In genomic region chr10:68759238-68759637, GRCm38 (mm10) we compare ENCODE assay signal across 9 mouse cellular contexts. TPM values are rescaled to one million over a fixed set of nuclear protein-coding genes. Genes with fewer than 3 reads are reported as not detected.
DNase-seq lines count a peak whose midpoint lies in the region; ATAC-seq and TF ChIP-seq lines count a peak whose summit lies in the region.
"Had no signal": no experiment of that assay in that cellular context is flagged by ENCODE, and none has a peak within 500 bp of the region (broad histone marks: within the 10 kb centered on the region; RNA-seq: fewer than 3 reads in every experiment).

No protein-coding gene starts in this region.

- H3K4me1 ChIP-seq in hindbrain, embryonic 11.5 days (replicated peaks; ENCODE audit: control insufficient read depth, insufficient read depth, low read length): no peaks in the 10 kb centered on the region
- H3K4me1 ChIP-seq in hindbrain, embryonic 16.5 days (ENCODE audit: control insufficient read depth, insufficient read depth, low read depth, low read length): no peaks in the 10 kb centered on the region
- H3K4me1 ChIP-seq in embryonic facial prominence, embryonic 10.5 days: peaks cover 14% of the 10 kb centered on the region
- H3K4me1 ChIP-seq in limb, embryonic 11.5 days (ENCODE audit: control insufficient read depth, insufficient read depth, low read length): no peaks in the 10 kb centered on the region
- H3K4me1 ChIP-seq in stomach, postnatal 0 days (replicated peaks; ENCODE audit: control insufficient read depth, insufficient read depth): no peaks in the 10 kb centered on the region

- TF ChIP-seq EP300 in stomach, postnatal 0 days (optimal IDR thresholded peaks at IDR 0.05): no peak

- WGBS in hindbrain, embryonic 11.5 days: 45% methylated on average over 5 of the region's 5 CpGs
- WGBS in hindbrain, embryonic 16.5 days: 53% methylated on average over 5 of the region's 5 CpGs
- WGBS in embryonic facial prominence, embryonic 10.5 days: 46% methylated on average over 5 of the region's 5 CpGs
- 28% methylated on average over 5 of the region's 5 CpGs for WGBS in limb, embryonic 11.5 days
- WGBS in stomach, postnatal 0 days: 51% methylated on average over 5 of the region's 5 CpGs

- H3K27ac ChIP-seq in hindbrain, embryonic 11.5 days (ENCODE audit: low read depth, low read length): 0 out of 2 replicates have a peak overlapping the region, but pooled peaks have one; percentile 13
- H3K27ac ChIP-seq in hindbrain, embryonic 16.5 days (ENCODE audit: low read depth, low read length): no peak overlapping the region
- peak overlapping the region; percentile 26; the same call in 1 of the 2 replicates for H3K27ac ChIP-seq in embryonic facial prominence, embryonic 10.5 days (replicated peaks)
- no peak overlapping the region for H3K27ac ChIP-seq in limb, embryonic 11.5 days (replicated peaks; ENCODE audit: low read depth, low read length)
- no peak overlapping the region for H3K27ac ChIP-seq in stomach, postnatal 0 days (replicated peaks)
- H3K27ac ChIP-seq: limb, embryonic 13.5 days had no signal

- peak; percentile 56 for TF ChIP-seq CTCF in stomach, postnatal 0 days (IDR thresholded peaks at IDR 0.05; ENCODE audit: low read depth)

- peak; percentile 66 for DNase-seq in hindbrain, embryonic 11.5 days (ENCODE audit: low spot score)
- peak; percentile 13 for DNase-seq in thymus, postnatal 4 days
- DNase-seq in thymus, postnatal 10 days (ENCODE audit: low spot score in 2 of 2): no peak
- peak; percentile 59 for DNase-seq in embryonic facial prominence, embryonic 10.5 days (ENCODE audit: low spot score)
- DNase-seq in limb, embryonic 11.5 days (ENCODE audit: low spot score): peak; percentile 64
- peak; percentile 15 for DNase-seq in stomach, postnatal 0 days (ENCODE audit: low spot score)
- DNase-seq in cerebellum, adult 18-20 months: no peak

- H3K4me3 ChIP-seq in hindbrain, embryonic 11.5 days (ENCODE audit: low read depth, low read length): no peak overlapping the region
- H3K4me3 ChIP-seq in hindbrain, embryonic 16.5 days (ENCODE audit: low read length): no peak overlapping the region
- H3K4me3 ChIP-seq in embryonic facial prominence, embryonic 10.5 days: no peak overlapping the region
- H3K4me3 ChIP-seq in limb, embryonic 11.5 days (ENCODE audit: low read depth, low read length): no peak overlapping the region
- no peak overlapping the region for H3K4me3 ChIP-seq in stomach, postnatal 0 days (ENCODE audit: low read depth, low read length)
- H3K4me3 ChIP-seq: limb, embryonic 13.5 days had no signal

- ATAC-seq in hindbrain, embryonic 11.5 days (ENCODE audit: low FRiP score): peak; percentile 56
- no peak for ATAC-seq in hindbrain, embryonic 16.5 days
- no peak for ATAC-seq in limb, embryonic 11.5 days (ENCODE audit: insufficient number of reproducible peaks, low FRiP score, low TSS enrichment, low read depth)
- ATAC-seq in stomach, postnatal 0 days (ENCODE audit: low FRiP score, low TSS enrichment): no peak

- H3K9me3 ChIP-seq in hindbrain, embryonic 11.5 days (ENCODE audit: control insufficient read depth, low read length): no peaks in the 10 kb centered on the region
- H3K9me3 ChIP-seq in hindbrain, embryonic 16.5 days (ENCODE audit: control insufficient read depth, low read length): no peaks in the 10 kb centered on the region
- no peaks in the 10 kb centered on the region for H3K9me3 ChIP-seq in embryonic facial prominence, embryonic 10.5 days
- H3K9me3 ChIP-seq in limb, embryonic 11.5 days (ENCODE audit: control insufficient read depth, low read length): no peaks in the 10 kb centered on the region
- H3K9me3 ChIP-seq in stomach, postnatal 0 days (ENCODE audit: control insufficient read depth, low read length): no peaks in the 10 kb centered on the region
- H3K9me3 ChIP-seq: limb, embryonic 13.5 days had no signal

- no peaks in the 10 kb centered on the region for H3K36me3 ChIP-seq in hindbrain, embryonic 11.5 days (ENCODE audit: control insufficient read depth, insufficient read depth, low read length)
- H3K36me3 ChIP-seq in hindbrain, embryonic 16.5 days (ENCODE audit: control insufficient read depth, insufficient read depth, low read length): no peaks in the 10 kb centered on the region
- H3K36me3 ChIP-seq in embryonic facial prominence, embryonic 10.5 days (replicated peaks): no peaks in the 10 kb centered on the region
- H3K36me3 ChIP-seq in limb, embryonic 11.5 days (ENCODE audit: control insufficient read depth, insufficient read depth, low read length): no peaks in the 10 kb centered on the region
- no peaks in the 10 kb centered on the region for H3K36me3 ChIP-seq in stomach, postnatal 0 days (ENCODE audit: control insufficient read depth, insufficient read depth, low read length)
- H3K36me3 ChIP-seq: limb, embryonic 13.5 days had no signal

- H3K4me2 ChIP-seq in hindbrain, embryonic 11.5 days (replicated peaks; ENCODE audit: low read depth, low read length): no peak overlapping the region
- no peak overlapping the region for H3K4me2 ChIP-seq in hindbrain, embryonic 16.5 days (ENCODE audit: low read length)
- no peak overlapping the region for H3K4me2 ChIP-seq in limb, embryonic 11.5 days (ENCODE audit: low read depth, severe bottlenecking)
- H3K4me2 ChIP-seq in stomach, postnatal 0 days (replicated peaks; ENCODE audit: low read depth): no peak overlapping the region
- H3K4me2 ChIP-seq: limb, embryonic 13.5 days had no signal

- no peak overlapping the region for H3K9ac ChIP-seq in hindbrain, embryonic 11.5 days (ENCODE audit: low read depth, low read length)
- H3K9ac ChIP-seq in hindbrain, embryonic 16.5 days (ENCODE audit: low read depth, low read length): no peak overlapping the region
- no peak overlapping the region for H3K9ac ChIP-seq in limb, embryonic 11.5 days (ENCODE audit: low read length)
- H3K9ac ChIP-seq in stomach, postnatal 0 days (ENCODE audit: low read length): no peak overlapping the region
- H3K9ac ChIP-seq: limb, embryonic 13.5 days had no signal

- no peaks in the 10 kb centered on the region for H3K27me3 ChIP-seq in hindbrain, embryonic 11.5 days (ENCODE audit: control insufficient read depth, insufficient read depth, low read length)
- no peaks in the 10 kb centered on the region for H3K27me3 ChIP-seq in hindbrain, embryonic 16.5 days (replicated peaks; ENCODE audit: control insufficient read depth, insufficient read depth, low read length)
- H3K27me3 ChIP-seq in embryonic facial prominence, embryonic 10.5 days (replicated peaks; ENCODE audit: low read depth, poor library complexity, severe bottlenecking): no peaks in the 10 kb centered on the region
- H3K27me3 ChIP-seq in limb, embryonic 11.5 days (ENCODE audit: control insufficient read depth, insufficient read depth, low read length): no peaks in the 10 kb centered on the region
- no peaks in the 10 kb centered on the region for H3K27me3 ChIP-seq in stomach, postnatal 0 days (ENCODE audit: control insufficient read depth, insufficient read depth, low read length)
- H3K27me3 ChIP-seq: limb, embryonic 13.5 days had no signal

RNA-seq across cellular contexts. Expression of gene Tmem26, which starts 35.8 kb away (rescaled TPM):
- 6.8 and 8.2 TPM in 2 replicates for polyA plus RNA-seq in hindbrain, embryonic 11.5 days (2014; fragmentation: Nextera tagmentation; extraction: Ambion mirVana)
- 4.6 and 5.7 TPM in 2 replicates for polyA plus RNA-seq in hindbrain, embryonic 16.5 days (2015; fragmentation: Nextera tagmentation; extraction: Ambion mirVana)
- 4.2 and 10.2 TPM in 2 replicates for polyA plus RNA-seq in embryonic facial prominence, embryonic 10.5 days (2016; fragmentation: Nextera tagmentation; extraction: Ambion mirVana)
- polyA plus RNA-seq in limb, embryonic 11.5 days (2014; fragmentation: Nextera tagmentation; extraction: Ambion mirVana): 26.9 and 28.0 TPM in 2 replicates
- polyA plus RNA-seq in stomach, postnatal 0 days (2015; fragmentation: Nextera tagmentation; extraction: Ambion mirVana): 3.7 and 4.9 TPM in 2 replicates

Comparison
In these comparisons a context has a peak if more than half of its experiments do, and no peak if none do; other contexts are left out.
1. DNase-seq: peak in hindbrain, embryonic 11.5 days (single experiment), thymus, postnatal 4 days (single experiment), embryonic facial prominence, embryonic 10.5 days (single experiment), limb, embryonic 11.5 days (single experiment) and stomach, postnatal 0 days (single experiment); none in thymus, postnatal 10 days (0 of 2) and cerebellum, adult 18-20 months (0 of 2).
2. H3K27ac ChIP-seq: peak in hindbrain, embryonic 11.5 days (single experiment) and embryonic facial prominence, embryonic 10.5 days (single experiment); none in hindbrain, embryonic 16.5 days (single experiment), limb, embryonic 11.5 days (single experiment) and stomach, postnatal 0 days (single experiment).